Mouse (Mus musculus) forebrain, embryonic 14.5 days (tissue): Measurements from ENCODE around the gene Mon1b. TPM values are rescaled to one million over a fixed set of nuclear protein-coding genes. Genes with fewer than 3 reads are reported as not detected.

Experiments used
- ATAC-seq: fragments of 200-750 bp; cut with Nextera tagmentation; 2 replicates; pipeline ENCODE4 v1.8.0; 2017; ENCODE audit warnings: mild to moderate bottlenecking, moderate library complexity
- DNase-seq: peaks from one replicate; pipeline ENCODE4 v3.0.0-alpha.2; 2015; ENCODE audit warnings: low spot score
- H3K27ac ChIP-seq: fragments of 300-500 bp; sonication (generic); 2 replicates; pipeline ENCODE4 v1.5.1; 2014; ENCODE audit warnings: low read depth, mild to moderate bottlenecking, control low read depth, low read length, moderate library complexity
- H3K27me3 ChIP-seq: fragments of 300-500 bp; sonication (generic); replicated peaks from 2 replicates; pipeline ENCODE4 v1.6.1; 2014; ENCODE audit warnings: low read length, control low read depth, mixed read lengths; ENCODE audit not compliant: control insufficient read depth, insufficient read depth
- H3K36me3 ChIP-seq: fragments of 300-500 bp; sonication (generic); 2 replicates; pipeline ENCODE4 v1.6.1; 2014; ENCODE audit warnings: low read length, control low read depth; ENCODE audit not compliant: control insufficient read depth, insufficient read depth
- H3K4me1 ChIP-seq: fragments of 300-500 bp; sonication (generic); 2 replicates; pipeline ENCODE4 v1.6.1; 2014; ENCODE audit warnings: antibody characterized with exemption, low read length, control low read depth; ENCODE audit not compliant: control insufficient read depth, insufficient read depth
- H3K4me2 ChIP-seq: fragments of 300-500 bp; sonication (generic); 2 replicates; pipeline ENCODE4 v1.6.1; 2014; ENCODE audit warnings: mild to moderate bottlenecking, control low read depth, low read length
- H3K4me3 ChIP-seq: fragments of 300-500 bp; sonication (generic); 2 replicates; pipeline ENCODE4 v1.5.1; 2014; ENCODE audit warnings: low read depth, low read length, control low read depth
- H3K9ac ChIP-seq: fragments of 300-500 bp; sonication (generic); 2 replicates; pipeline ENCODE4 v1.6.1; 2014; ENCODE audit warnings: mild to moderate bottlenecking, low read length, control low read depth, moderate library complexity
- H3K9me3 ChIP-seq: fragments of 300-500 bp; sonication (generic); replicated peaks from 2 replicates; pipeline ENCODE4 v1.6.1; 2016; ENCODE audit warnings: low read length, control low read depth, mixed read lengths; ENCODE audit not compliant: control insufficient read depth
- WGBS: fragments of 180-500 bp; shearing (Covaris S2); extraction: QIAGEN DNeasy Blood & Tissue Kit; methylation state at CpG from one replicate; pipeline ENCODE4 v1.1.7; 2014; 5-methylcytosine and 5-hydroxymethylcytosine counted together
- polyA plus RNA-seq: library from polyadenylated mRNA; unstranded; fragments of >200 nt; fragmentation: Nextera tagmentation; extraction: Ambion mirVana; gene quantifications from 2 replicates; pipeline ENCODE4 v1.2.1, GENCODE M21; 2014

Gene Mon1b
- polyA plus RNA-seq, 1 experiment from 2014 or later: 11.4 TPM

GRCm38 (mm10) chr8:113643479-113644210 is 8.3 kb downstream of the Mon1b start:
- no peak for ATAC-seq
- no peaks in the 10 kb centered on the region for H3K4me1 ChIP-seq

GRCm38 (mm10) chr8:113645220-113645619 is 9.8 kb downstream of the Mon1b start:
- Histone ChIP-seq H3K27ac (no peak overlapping the region), H3K27me3 (no peaks in the 10 kb centered on the region), H3K4me2 (no peak overlapping the region), H3K9ac (no peak overlapping the region), H3K36me3 (peaks cover 34% of the 10 kb centered on the region), H3K9me3 (no peaks in the 10 kb centered on the region), H3K4me3 (no peak overlapping the region), H3K4me1 (no peaks in the 10 kb centered on the region)
- DNase-seq (no peak), ATAC-seq (no peak)
- 88% methylated on average over 5 of the region's 5 CpGs for WGBS

More at GRCm38 (mm10) chr8:113643479-113644210, 8.3 kb downstream of the Mon1b start:
- Histone ChIP-seq H3K27me3 (no peaks in the 10 kb centered on the region), H3K9ac (no peak overlapping the region), H3K27ac (no peak overlapping the region), H3K36me3 (peaks cover 49% of the 10 kb centered on the region), H3K4me2 (no peak overlapping the region), H3K9me3 (no peaks in the 10 kb centered on the region), H3K4me3 (no peak overlapping the region)
- WGBS: 86% methylated on average over 8 of the region's 8 CpGs
- no peak for DNase-seq

- no peak for DNase-seq
- H3K27me3 ChIP-seq: no peaks in the 10 kb centered on the region
- no peaks in the 10 kb centered on the region for H3K36me3 ChIP-seq
Measured at GRCm38 (mm10) chr8:113652450-113652849, 17.1 kb downstream of the Mon1b start.

GRCm38 (mm10) chr8:113653151-113653550 is 17.8 kb downstream of the Mon1b start:
- H3K27me3 ChIP-seq: no peaks in the 10 kb centered on the region
- no peaks in the 10 kb centered on the region for H3K9me3 ChIP-seq
- H3K27ac ChIP-seq: no peak overlapping the region
- WGBS: 61% methylated on average over 4 of the region's 4 CpGs
- no peaks in the 10 kb centered on the region for H3K36me3 ChIP-seq
- H3K4me1 ChIP-seq: no peaks in the 10 kb centered on the region
- H3K9ac ChIP-seq: no peak overlapping the region
- no peak overlapping the region for H3K4me3 ChIP-seq
- no peak overlapping the region for H3K4me2 ChIP-seq
- ATAC-seq (no peak), DNase-seq (no peak)

More at GRCm38 (mm10) chr8:113652450-113652849, 17.1 kb downstream of the Mon1b start:
- no peaks in the 10 kb centered on the region for H3K9me3 ChIP-seq
- no peak overlapping the region for H3K27ac ChIP-seq
- H3K4me2 ChIP-seq: no peak overlapping the region
- H3K9ac ChIP-seq: no peak overlapping the region
- no peak for ATAC-seq
- H3K4me1 ChIP-seq: no peaks in the 10 kb centered on the region
- 89% methylated on average over 12 of the region's 12 CpGs for WGBS
- H3K4me3 ChIP-seq: no peak overlapping the region

- no peak overlapping the region for H3K27ac ChIP-seq
- 96% methylated on average over 5 of the region's 5 CpGs for WGBS
- ATAC-seq: no peak
Measured at GRCm38 (mm10) chr8:113656154-113656553, 20.8 kb downstream of the Mon1b start.

GRCm38 (mm10) chr8:113656681-113657298 is 21.4 kb downstream of the Mon1b start:
- Histone ChIP-seq H3K27me3 (no peaks in the 10 kb centered on the region), H3K27ac (no peak overlapping the region), H3K9me3 (no peaks in the 10 kb centered on the region), H3K9ac (no peak overlapping the region), H3K4me1 (no peaks in the 10 kb centered on the region), H3K4me2 (no peak overlapping the region), H3K4me3 (no peak overlapping the region), H3K36me3 (no peaks in the 10 kb centered on the region)
- WGBS: 87% methylated on average over 11 of the region's 11 CpGs
- DNase-seq (no peak), ATAC-seq (no peak)

More at GRCm38 (mm10) chr8:113656154-113656553, 20.8 kb downstream of the Mon1b start:
- Histone ChIP-seq H3K27me3 (no peaks in the 10 kb centered on the region), H3K9ac (no peak overlapping the region), H3K4me3 (no peak overlapping the region), H3K36me3 (no peaks in the 10 kb centered on the region), H3K9me3 (no peaks in the 10 kb centered on the region), H3K4me1 (no peaks in the 10 kb centered on the region), H3K4me2 (no peak overlapping the region)
- no peak for DNase-seq

- 91% methylated on average over 1 of the region's 1 CpGs for WGBS
- Histone ChIP-seq H3K9ac (no peak overlapping the region), H3K9me3 (no peaks in the 10 kb centered on the region), H3K4me3 (no peak overlapping the region), H3K4me2 (no peak overlapping the region), H3K27me3 (no peaks in the 10 kb centered on the region), H3K27ac (no peak overlapping the region), H3K36me3 (no peaks in the 10 kb centered on the region), H3K4me1 (peaks cover 3% of the 10 kb centered on the region; the same call in 1 of the 2 replicates)
- DNase-seq: no peak
- ATAC-seq: no peak
Measured at GRCm38 (mm10) chr8:113660128-113660527, 24.7 kb downstream of the Mon1b start.

GRCm38 (mm10) chr8:113664544-113664943 is 29.2 kb downstream of the Mon1b start:
- Histone ChIP-seq H3K27me3 (no peaks in the 10 kb centered on the region), H3K27ac (no peak overlapping the region), H3K9me3 (no peaks in the 10 kb centered on the region), H3K9ac (no peak overlapping the region), H3K4me3 (no peak overlapping the region), H3K4me2 (no peak overlapping the region), H3K36me3 (no peaks in the 10 kb centered on the region), H3K4me1 (peaks cover 11% of the 10 kb centered on the region)
- DNase-seq (peak; percentile 96), ATAC-seq (peak; percentile 81)
- 6% methylated on average over 2 of the region's 2 CpGs for WGBS

GRCm38 (mm10) chr8:113665036-113665435 is 29.6 kb downstream of the Mon1b start:
- no peaks in the 10 kb centered on the region for H3K27me3 ChIP-seq
- H3K4me1 ChIP-seq: peaks cover 11% of the 10 kb centered on the region
- no peaks in the 10 kb centered on the region for H3K36me3 ChIP-seq
- H3K27ac ChIP-seq: no peak overlapping the region
- DNase-seq: peak; percentile 51
- H3K4me2 ChIP-seq: no peak overlapping the region
- no peaks in the 10 kb centered on the region for H3K9me3 ChIP-seq
- H3K4me3 ChIP-seq: no peak overlapping the region
- no peak for ATAC-seq
- H3K9ac ChIP-seq: no peak overlapping the region
- WGBS: 45% methylated on average over 4 of the region's 4 CpGs
